Mouse (Mus musculus) heart, postnatal 0 days (tissue): ENCODE measurements at regions not wholly inside any gene's neighbourhood (a gene's known extent, or its start where the extent isn't known, plus 50 kb on each side); places are given as distances from the start of the nearest gene placed in this dataset.
A peak's percentile ranks its signal among the peaks of the same experiment; 100 is the strongest.

Source experiments
- ATAC-seq: fragments of 200-750 bp; cut with Nextera tagmentation; 2 replicates; pipeline ENCODE4 v1.8.0; 2017; ENCODE audit warnings: low read depth, moderate number of reproducible peaks, moderate library complexity; ENCODE audit not compliant: insufficient read depth
- DNase-seq: peaks from one replicate; pipeline ENCODE4 v3.0.0-alpha.2; 2016; ENCODE audit warnings: low spot score
- H3K27ac ChIP-seq: fragments of 300-500 bp; sonication (generic); 2 replicates; pipeline ENCODE4 v1.5.1; 2014; ENCODE audit warnings: low read depth, mild to moderate bottlenecking
- H3K27me3 ChIP-seq: fragments of 300-500 bp; sonication (generic); 2 replicates; pipeline ENCODE4 v1.6.1; 2014; ENCODE audit warnings: low read length, mixed read lengths; ENCODE audit not compliant: control insufficient read depth, insufficient read depth
- H3K36me3 ChIP-seq: fragments of 300-500 bp; sonication (generic); replicated peaks from 2 replicates; pipeline ENCODE4 v1.6.1; 2014; ENCODE audit warnings: low read length, mixed read lengths; ENCODE audit not compliant: control insufficient read depth, insufficient read depth
- H3K4me1 ChIP-seq: fragments of 300-500 bp; sonication (generic); 2 replicates; pipeline ENCODE4 v1.6.1; 2014; ENCODE audit warnings: antibody characterized with exemption; ENCODE audit not compliant: control insufficient read depth, insufficient read depth
- H3K4me2 ChIP-seq: fragments of 300-500 bp; sonication (generic); 2 replicates; pipeline ENCODE4 v1.6.1; 2014; ENCODE audit warnings: low read depth, mild to moderate bottlenecking, low read length, moderate library complexity
- H3K4me3 ChIP-seq: fragments of 300-500 bp; sonication (generic); 2 replicates; pipeline ENCODE4 v1.5.1; 2014; ENCODE audit warnings: low read depth, low read length
- H3K9ac ChIP-seq: fragments of 300-500 bp; sonication (generic); replicated peaks from 2 replicates; pipeline ENCODE4 v1.6.1; 2014; ENCODE audit warnings: low read depth, low read length, mixed read lengths
- H3K9me3 ChIP-seq: fragments of 300-500 bp; sonication (generic); replicated peaks from 2 replicates; pipeline ENCODE4 v1.6.1; 2016; ENCODE audit warnings: low read length; ENCODE audit not compliant: control insufficient read depth
- CTCF ChIP-seq: IDR thresholded peaks from 2 replicates; pipeline ENCODE4 v1.5.1; 2016; ENCODE audit warnings: antibody characterized with exemption, control low read depth, low read depth
- EP300 ChIP-seq: IDR thresholded peaks from 2 replicates; pipeline ENCODE4 v1.6.1; 2016; ENCODE audit warnings: antibody characterized with exemption, low read depth
- WGBS: fragments of 180-500 bp; shearing (Covaris S2); extraction: QIAGEN DNeasy Blood & Tissue Kit; methylation state at CpG from one replicate; pipeline ENCODE4 v1.1.7; 2014; 5-methylcytosine and 5-hydroxymethylcytosine counted together

DNA sequence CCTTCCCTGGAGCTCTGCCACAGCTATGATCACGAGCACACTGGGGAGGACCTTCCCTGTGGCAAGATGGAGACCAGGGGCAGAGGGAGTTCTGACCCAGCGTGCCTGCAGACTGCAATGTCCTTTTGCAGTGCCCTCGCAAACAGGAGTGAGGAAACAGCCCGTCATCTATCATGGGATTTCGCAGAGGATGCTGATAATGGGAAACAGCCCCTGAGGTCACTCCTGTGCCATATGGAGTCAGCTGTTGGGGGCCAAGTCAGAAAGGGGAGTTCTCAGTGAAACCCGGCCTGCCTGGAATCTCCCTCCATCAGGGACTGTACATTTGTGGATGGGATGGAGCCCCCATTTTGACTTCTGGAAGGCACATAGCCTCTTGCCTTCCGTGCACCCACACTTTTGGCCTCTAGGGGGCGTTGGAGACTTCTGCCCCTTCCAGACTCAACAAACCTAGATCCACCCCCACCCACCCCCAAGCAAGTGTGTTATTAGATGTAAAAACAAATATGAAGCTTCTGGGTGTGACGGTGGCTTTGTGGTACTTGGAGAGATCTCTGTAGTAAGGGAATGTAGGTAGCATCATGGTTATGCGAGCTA lies 98.1 kb downstream of the Kdr start:
- H3K36me3 ChIP-seq, result no peaks in the 10 kb centered on the region
- H3K9ac ChIP-seq, result no peak overlapping the region
- 57% methylated on average over 10 of the region's 10 CpGs for WGBS
- ATAC-seq (no peak), DNase-seq (no peak)
- H3K4me1 ChIP-seq, result peaks cover 25% of the 10 kb centered on the region
- no peaks in the 10 kb centered on the region for H3K27me3 ChIP-seq
- H3K9me3 ChIP-seq, result peaks cover 5% of the 10 kb centered on the region; the same call in 1 of the 2 replicates
- H3K4me2 ChIP-seq, result no peak overlapping the region
- no peak overlapping the region for H3K27ac ChIP-seq
- TF ChIP-seq EP300 (no peak), CTCF (no peak)
- no peak overlapping the region for H3K4me3 ChIP-seq

DNA sequence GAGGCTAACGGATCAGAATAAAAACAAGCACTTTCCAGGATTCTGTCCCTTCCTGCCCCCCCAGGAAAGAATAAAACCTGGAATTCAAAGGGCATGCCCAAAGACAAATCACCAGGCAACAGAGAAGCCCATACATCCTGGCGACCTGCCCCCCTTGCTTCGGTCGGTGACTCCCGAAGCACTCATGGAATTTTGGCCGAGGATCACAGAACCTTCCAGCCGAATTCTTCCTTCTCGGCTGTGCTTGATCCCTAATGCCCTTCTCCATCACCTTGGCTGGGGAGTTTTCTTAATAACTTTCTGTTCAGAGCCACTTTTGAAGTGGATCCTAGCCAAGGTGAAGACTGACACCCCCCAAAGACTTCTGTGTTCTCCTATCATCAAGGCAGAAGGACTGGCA lies 99.9 kb downstream of the Kdr start:
- ATAC-seq (no peak; the same call in 1 of the 2 replicates), DNase-seq (peak; percentile 25)
- Histone ChIP-seq H3K27ac (no peak overlapping the region), H3K27me3 (no peaks in the 10 kb centered on the region), H3K9me3 (peaks cover 5% of the 10 kb centered on the region; the same call in 1 of the 2 replicates), H3K4me3 (no peak overlapping the region), H3K36me3 (no peaks in the 10 kb centered on the region), H3K9ac (no peak overlapping the region), H3K4me1 (peaks cover 25% of the 10 kb centered on the region), H3K4me2 (no peak overlapping the region)
- WGBS, result 33% methylated on average over 8 of the region's 8 CpGs
- no peak for TF ChIP-seq CTCF
- TF ChIP-seq EP300, result no peak

DNA sequence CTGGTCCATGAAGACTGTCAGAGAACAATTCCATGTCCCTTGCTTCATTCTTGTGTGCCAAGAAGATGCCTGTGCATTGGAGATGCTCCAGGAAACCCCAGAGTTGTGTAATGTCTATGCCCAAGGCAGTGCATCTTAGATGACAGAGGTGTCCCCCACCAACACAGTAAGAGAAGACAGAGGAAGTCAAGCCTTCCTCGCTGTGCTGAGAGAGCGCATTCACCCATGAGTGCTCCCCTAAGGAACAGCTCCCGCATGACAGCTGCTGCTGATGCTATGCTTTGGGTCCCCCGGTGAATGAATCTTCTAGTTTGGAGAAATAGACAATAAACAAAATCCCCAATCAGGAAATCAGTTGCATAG lies 100.7 kb downstream of the Kdr start:
- Histone ChIP-seq H3K9ac (no peak overlapping the region), H3K4me2 (no peak overlapping the region), H3K9me3 (peaks cover 5% of the 10 kb centered on the region; the same call in 1 of the 2 replicates), H3K27me3 (no peaks in the 10 kb centered on the region), H3K36me3 (no peaks in the 10 kb centered on the region), H3K4me3 (no peak overlapping the region), H3K27ac (peak overlapping the region; percentile 22; the same call in 1 of the 2 replicates), H3K4me1 (peaks cover 25% of the 10 kb centered on the region)
- ATAC-seq, result no peak
- WGBS, result 72% methylated on average over 4 of the region's 4 CpGs
- TF ChIP-seq CTCF (no peak), EP300 (no peak)
- DNase-seq, result no peak

DNA sequence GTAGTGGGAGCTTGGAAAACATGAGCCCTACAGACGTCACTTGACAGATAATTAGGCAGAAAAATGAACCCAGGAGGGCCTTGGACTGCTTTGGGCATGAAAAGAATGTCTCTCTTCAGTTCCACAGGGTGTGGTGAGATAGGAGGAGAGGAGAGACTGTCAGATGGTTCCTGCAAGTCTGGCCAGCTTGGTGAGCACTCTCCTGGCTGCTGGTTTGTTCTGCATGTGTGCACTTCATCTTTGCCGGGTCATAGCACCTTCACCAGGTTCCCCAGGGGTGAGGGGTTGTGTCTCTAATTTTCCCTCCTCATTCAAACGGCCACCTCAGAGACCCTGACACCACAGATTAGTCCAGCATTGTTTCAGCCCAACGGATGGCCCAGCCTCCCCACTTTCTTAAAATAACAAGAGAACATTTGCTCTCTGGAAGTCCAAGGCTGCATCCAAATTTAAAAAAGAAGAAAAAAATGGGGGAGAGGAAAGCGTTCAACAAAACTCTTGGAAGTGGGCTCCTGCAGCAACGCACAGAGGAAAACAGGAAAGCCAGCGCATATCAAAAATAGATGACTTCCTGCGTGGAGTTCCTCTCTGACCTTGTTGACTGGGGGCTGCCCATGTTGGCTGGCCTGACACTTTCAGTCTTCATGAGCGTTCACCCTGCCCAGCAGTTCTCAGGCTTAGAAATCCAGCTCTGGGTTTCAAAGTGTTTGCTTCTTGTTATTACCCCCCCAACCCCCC lies 101.2 kb downstream of the Kdr start:
- H3K4me1 ChIP-seq, result peaks cover 25% of the 10 kb centered on the region
- no peak for DNase-seq
- no peak overlapping the region for H3K4me3 ChIP-seq
- ATAC-seq, result no peak
- H3K9ac ChIP-seq, result no peak overlapping the region
- TF ChIP-seq EP300 (0 out of 2 replicates have a peak, but pooled peaks have one; percentile 24), CTCF (no peak)
- H3K36me3 ChIP-seq, result no peaks in the 10 kb centered on the region
- H3K27me3 ChIP-seq, result no peaks in the 10 kb centered on the region
- H3K9me3 ChIP-seq, result peaks cover 5% of the 10 kb centered on the region; the same call in 1 of the 2 replicates
- H3K4me2 ChIP-seq, result no peak overlapping the region
- 28% methylated on average over 9 of the region's 9 CpGs for whole genome bisulfite sequencing
- H3K27ac ChIP-seq, result peak overlapping the region; percentile 70

DNA sequence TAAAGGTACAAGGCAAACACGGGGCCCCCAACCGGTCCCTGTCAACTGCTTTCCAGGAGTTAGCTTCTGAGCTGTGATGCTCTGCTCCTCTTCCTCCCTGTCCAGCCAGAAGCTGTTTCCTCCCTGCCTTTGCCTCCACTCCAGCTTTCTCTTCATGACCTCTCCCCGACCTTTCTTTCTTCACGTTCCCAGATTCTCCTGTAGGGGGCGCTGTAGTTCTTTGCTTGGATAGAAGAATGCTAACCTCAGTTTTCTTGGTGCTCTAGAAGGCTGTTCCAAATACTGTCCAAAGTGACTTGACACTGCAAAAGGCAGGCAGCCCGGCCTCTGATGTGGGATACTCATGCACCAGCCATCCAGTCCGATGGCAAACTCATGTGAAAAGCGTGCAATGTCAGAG lies 107.1 kb downstream of the Kdr start:
- H3K9me3 ChIP-seq, result 0 out of 2 replicates have a peak, but pooled peaks cover 3% of the 10 kb centered on the region
- 13% methylated on average over 8 of the region's 8 CpGs for WGBS
- no peak overlapping the region for H3K9ac ChIP-seq
- DNase-seq, result peak; percentile 83
- H3K27me3 ChIP-seq, result no peaks in the 10 kb centered on the region
- H3K4me2 ChIP-seq, result no peak overlapping the region
- no peak overlapping the region for H3K27ac ChIP-seq
- no peaks in the 10 kb centered on the region for H3K36me3 ChIP-seq
- no peak for TF ChIP-seq EP300
- peak; percentile 94 for TF ChIP-seq CTCF
- H3K4me1 ChIP-seq, result no peaks in the 10 kb centered on the region
- no peak overlapping the region for H3K4me3 ChIP-seq
- peak; percentile 75 for ATAC-seq
